Mouse (Mus musculus) embryonic facial prominence, embryonic 10.5 days (tissue): ENCODE measurements around the gene Col11a2. TPM values are rescaled to one million over a fixed set of nuclear protein-coding genes. Genes with fewer than 3 reads are reported as not detected.
"Not testable (repeated sequence)": the region's sequence is repeated elsewhere in the genome, so short reads cannot be mapped to it uniquely, and the experiment has no call there.

Experiments
- DNase-seq: peaks from one replicate; pipeline ENCODE4 v3.0.0-alpha.2; 2017; ENCODE audit warnings: low spot score
- H3K27ac ChIP-seq: fragments of 300-500 bp; sonication (generic); replicated peaks from 2 replicates; pipeline ENCODE4 v1.5.1; 2016; ENCODE audit warnings: mild to moderate bottlenecking
- H3K27me3 ChIP-seq: fragments of 300-500 bp; sonication (generic); replicated peaks from 2 replicates; pipeline ENCODE4 v1.6.1; 2016; ENCODE audit warnings: low read depth, mild to moderate bottlenecking; ENCODE audit not compliant: poor library complexity, severe bottlenecking
- H3K36me3 ChIP-seq: fragments of 300-500 bp; sonication (generic); replicated peaks from 2 replicates; pipeline ENCODE4 v1.6.1; 2016; ENCODE audit warnings: mild to moderate bottlenecking, moderate library complexity
- H3K4me1 ChIP-seq: fragments of 300-500 bp; sonication (generic); 2 replicates; pipeline ENCODE4 v1.6.1; 2016
- H3K4me3 ChIP-seq: fragments of 300-500 bp; sonication (generic); 2 replicates; pipeline ENCODE4 v1.5.1; 2016; ENCODE audit warnings: mild to moderate bottlenecking, moderate library complexity
- H3K9me3 ChIP-seq: fragments of 300-500 bp; sonication (generic); 2 replicates; pipeline ENCODE4 v1.6.1; 2016; ENCODE audit warnings: mild to moderate bottlenecking
- WGBS: fragments of 180-500 bp; shearing (Covaris S2); methylation state at CpG from one replicate; pipeline ENCODE4 v1.1.7; 2016; 5-methylcytosine and 5-hydroxymethylcytosine counted together
- polyA plus RNA-seq: library from polyadenylated mRNA; unstranded; fragments of >200 nt; fragmentation: Nextera tagmentation; extraction: Ambion mirVana; gene quantifications from 2 replicates; pipeline ENCODE4 v1.2.1, GENCODE M21; 2016

Gene Col11a2
- 1.0 and 1.2 TPM in 2 replicates for polyA plus RNA-seq

DNA sequence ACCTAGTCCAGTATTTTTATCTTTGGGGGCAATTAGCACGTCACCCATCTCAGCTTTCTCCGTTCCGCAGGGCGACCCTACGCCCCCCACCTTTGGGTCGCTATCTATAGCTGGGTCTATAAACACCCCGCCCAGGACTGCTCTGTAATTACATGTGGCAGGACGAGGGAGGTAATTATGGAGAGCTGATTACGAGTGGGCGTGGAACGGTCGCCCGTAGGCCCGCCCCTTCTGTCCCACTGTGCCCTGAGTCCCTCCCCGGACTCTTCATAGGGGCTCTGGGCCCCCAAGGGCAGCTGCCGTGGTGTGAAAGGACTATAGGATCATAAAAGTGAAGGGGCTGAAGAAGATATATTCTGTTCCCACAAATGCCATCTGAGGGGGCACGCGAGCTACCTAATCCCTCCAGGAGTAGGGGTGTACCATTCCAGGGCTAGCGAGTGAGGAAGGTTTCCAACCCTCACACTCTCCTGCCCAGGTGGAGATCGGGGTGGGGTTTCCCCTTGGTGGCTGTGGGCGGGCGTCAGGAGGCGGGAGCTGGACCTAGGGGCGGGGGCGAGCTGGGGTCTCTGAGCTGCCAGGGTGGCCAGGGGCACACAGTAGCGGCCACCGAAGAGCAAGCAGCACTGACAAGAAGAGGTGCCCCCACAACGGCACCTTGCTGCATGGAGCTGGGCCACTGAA lies at the start of gene Col11a2:
TSS of gene Col11a2 (plus strand) at position 560 of the 684 bp plus-strand sequence.
- WGBS, result 12% methylated on average over 28 of the region's 28 CpGs
- H3K4me1 ChIP-seq, result peaks cover 46% of the 10 kb centered on the region

DNA sequence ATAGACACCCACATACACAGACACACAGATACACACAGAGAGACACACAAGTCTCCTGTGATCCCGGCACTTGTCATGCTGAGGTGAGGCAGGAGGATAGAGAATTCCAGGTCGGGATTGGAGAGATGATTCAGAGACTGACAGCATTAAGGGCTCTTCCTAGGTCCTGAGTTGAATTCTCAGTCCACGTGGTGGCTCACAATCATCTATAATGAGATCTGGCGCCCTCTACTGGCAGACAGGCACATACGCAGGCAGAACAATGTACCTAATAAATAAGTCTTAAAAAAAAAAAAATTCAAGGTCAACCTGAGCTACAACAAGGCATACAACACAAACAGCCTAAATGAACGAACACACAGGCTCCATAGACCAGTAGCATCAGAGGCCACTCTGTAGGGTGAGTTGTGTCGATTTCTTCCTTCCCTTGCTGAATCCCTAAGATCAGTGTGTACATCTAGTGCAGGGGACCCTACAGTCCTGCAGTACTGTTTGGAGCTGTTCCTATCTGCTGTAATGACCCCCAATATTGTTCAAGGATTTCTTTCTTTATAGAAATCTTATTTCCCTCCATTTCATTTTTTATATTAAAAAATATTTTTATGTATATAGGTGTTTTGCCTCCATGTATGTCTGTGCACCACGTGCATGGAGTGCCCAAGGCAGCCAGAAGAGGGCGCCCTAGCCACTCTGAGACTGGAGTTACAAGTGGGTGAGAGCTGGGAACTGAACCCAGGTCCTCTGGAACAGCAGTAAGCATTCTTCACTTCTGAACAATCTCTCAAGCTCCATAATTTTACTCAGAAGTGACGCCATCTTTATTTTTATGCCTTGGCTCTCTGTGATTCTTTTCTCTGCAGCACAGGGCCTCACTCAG lies 47.2 kb upstream of the Col11a2 start:
- Histone ChIP-seq H3K36me3 (no peaks in the 10 kb centered on the region), H3K27ac (no peak overlapping the region), H3K4me1 (no peaks in the 10 kb centered on the region), H3K27me3 (peaks cover 16% of the 10 kb centered on the region), H3K9me3 (no peaks in the 10 kb centered on the region), H3K4me3 (no peak overlapping the region)
- peak; percentile 64 for DNase-seq
- WGBS, result 30% methylated on average over 10 of the region's 10 CpGs

More for the DNA sequence above, at the start of gene Col11a2:
- Histone ChIP-seq H3K36me3 (peaks cover 46% of the 10 kb centered on the region), H3K4me3 (peak within 1 kb of the TSS; percentile 46), H3K9me3 (no peaks in the 10 kb centered on the region), H3K27me3 (peaks cover 47% of the 10 kb centered on the region), H3K27ac (peak within 1 kb of the TSS; percentile 32; the same call in 1 of the 2 replicates)
- DNase-seq, result peak; percentile 40

DNA sequence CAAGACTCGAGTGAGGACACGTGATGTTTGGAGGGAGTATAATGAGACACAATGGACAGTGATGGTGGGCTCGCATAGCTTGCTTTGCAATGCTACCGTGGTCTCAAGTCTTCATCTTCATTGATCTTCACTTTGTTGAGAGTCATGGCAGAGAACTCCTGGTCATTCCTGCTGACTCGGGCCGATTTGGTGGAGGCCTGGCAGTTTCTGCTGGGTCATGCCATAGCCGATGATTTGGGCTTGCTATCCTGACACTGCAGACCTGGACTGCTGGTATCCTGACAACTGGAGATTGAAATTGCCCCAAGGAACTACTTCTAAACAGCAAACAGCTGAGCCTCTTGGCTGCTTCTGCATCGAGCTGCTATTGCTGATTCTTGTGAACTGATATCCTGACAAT lies 44.3 kb upstream of the Col11a2 start:
- DNase-seq, result no peak
- WGBS, result 89% methylated on average over 8 of the region's 8 CpGs
- Histone ChIP-seq H3K4me3 (no peak overlapping the region), H3K4me1 (peaks cover 9% of the 10 kb centered on the region), H3K27me3 (peaks cover 35% of the 10 kb centered on the region), H3K9me3 (no peaks in the 10 kb centered on the region), H3K27ac (no peak overlapping the region), H3K36me3 (no peaks in the 10 kb centered on the region)

DNA sequence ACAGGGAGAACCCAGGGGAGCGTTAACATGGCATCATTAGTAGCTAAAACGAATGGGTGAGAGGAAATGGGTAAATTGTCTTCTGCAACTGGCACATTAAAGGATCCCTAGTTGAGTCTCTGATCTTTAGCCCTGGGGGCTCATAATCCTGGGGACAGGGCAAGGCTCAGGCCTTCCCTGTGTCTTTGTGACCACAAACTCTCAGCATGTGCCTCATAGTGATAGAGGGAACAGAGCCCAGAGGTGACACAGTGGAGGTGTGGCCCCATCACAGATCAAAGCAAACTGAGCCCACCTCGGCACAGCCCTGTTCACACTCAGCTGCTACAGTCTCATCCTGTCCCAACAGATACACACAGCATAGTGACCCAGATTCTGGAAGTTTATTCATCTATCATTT lies 43.6 kb upstream of the Col11a2 start:
- Histone ChIP-seq H3K9me3 (no peaks in the 10 kb centered on the region), H3K27ac (no peak overlapping the region), H3K4me1 (peaks cover 13% of the 10 kb centered on the region), H3K27me3 (peaks cover 40% of the 10 kb centered on the region), H3K36me3 (no peaks in the 10 kb centered on the region), H3K4me3 (no peak overlapping the region)
- no peak for DNase-seq
- WGBS, result 69% methylated on average over 3 of the region's 3 CpGs

DNA sequence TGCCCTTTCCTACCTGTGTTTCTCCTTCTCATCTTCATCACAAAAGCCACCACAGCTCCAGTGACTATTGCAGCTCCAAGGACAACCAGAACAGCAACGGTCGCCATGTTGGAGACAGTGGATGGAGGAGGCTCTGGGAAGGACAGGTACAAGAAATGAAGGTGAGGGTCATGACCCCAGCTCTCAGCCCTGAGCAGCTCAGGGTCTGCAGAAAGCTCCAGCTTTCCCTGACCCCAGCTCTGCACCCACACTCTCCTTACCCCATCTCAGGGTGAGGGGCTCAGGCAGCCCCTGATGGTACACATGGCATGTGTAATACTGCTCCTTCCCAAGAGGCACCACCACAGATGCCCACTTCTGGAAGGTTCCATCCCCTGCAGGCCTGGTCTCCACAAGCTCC lies 42.2 kb upstream of the Col11a2 start:
- WGBS, result 89% methylated on average over 2 of the region's 2 CpGs
- Histone ChIP-seq H3K4me1 (peaks cover 13% of the 10 kb centered on the region), H3K27me3 (peaks cover 54% of the 10 kb centered on the region)
- DNase-seq, H3K4me3 ChIP-seq, H3K36me3 ChIP-seq, H3K9me3 ChIP-seq, H3K27ac ChIP-seq: not testable (repeated sequence)

DNA sequence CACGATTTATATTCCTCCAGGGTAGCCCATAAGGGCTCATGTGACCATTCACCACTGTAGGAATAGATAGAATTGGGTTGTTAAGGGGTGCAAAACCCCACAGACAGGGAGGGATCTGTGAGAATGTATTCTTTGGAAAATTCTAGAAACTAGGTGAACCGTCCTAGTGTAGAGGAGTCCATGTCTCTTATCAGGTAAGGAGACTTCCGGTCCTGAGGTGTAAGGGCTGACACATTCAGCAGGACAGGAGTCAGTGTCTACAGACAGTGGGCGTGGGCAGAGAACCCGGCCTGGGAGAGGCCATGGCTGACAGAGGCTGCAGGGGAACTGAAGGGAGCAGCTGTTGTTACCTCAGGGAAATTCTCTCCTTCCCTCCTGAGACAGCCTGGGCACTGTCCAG lies 40.5 kb upstream of the Col11a2 start:
- H3K9me3 ChIP-seq, H3K36me3 ChIP-seq, H3K27ac ChIP-seq, DNase-seq, H3K4me3 ChIP-seq: not testable (repeated sequence)
- peaks cover 61% of the 10 kb centered on the region for H3K27me3 ChIP-seq
- peaks cover 13% of the 10 kb centered on the region for H3K4me1 ChIP-seq
- 52% methylated on average over 5 of the region's 5 CpGs for WGBS

DNA sequence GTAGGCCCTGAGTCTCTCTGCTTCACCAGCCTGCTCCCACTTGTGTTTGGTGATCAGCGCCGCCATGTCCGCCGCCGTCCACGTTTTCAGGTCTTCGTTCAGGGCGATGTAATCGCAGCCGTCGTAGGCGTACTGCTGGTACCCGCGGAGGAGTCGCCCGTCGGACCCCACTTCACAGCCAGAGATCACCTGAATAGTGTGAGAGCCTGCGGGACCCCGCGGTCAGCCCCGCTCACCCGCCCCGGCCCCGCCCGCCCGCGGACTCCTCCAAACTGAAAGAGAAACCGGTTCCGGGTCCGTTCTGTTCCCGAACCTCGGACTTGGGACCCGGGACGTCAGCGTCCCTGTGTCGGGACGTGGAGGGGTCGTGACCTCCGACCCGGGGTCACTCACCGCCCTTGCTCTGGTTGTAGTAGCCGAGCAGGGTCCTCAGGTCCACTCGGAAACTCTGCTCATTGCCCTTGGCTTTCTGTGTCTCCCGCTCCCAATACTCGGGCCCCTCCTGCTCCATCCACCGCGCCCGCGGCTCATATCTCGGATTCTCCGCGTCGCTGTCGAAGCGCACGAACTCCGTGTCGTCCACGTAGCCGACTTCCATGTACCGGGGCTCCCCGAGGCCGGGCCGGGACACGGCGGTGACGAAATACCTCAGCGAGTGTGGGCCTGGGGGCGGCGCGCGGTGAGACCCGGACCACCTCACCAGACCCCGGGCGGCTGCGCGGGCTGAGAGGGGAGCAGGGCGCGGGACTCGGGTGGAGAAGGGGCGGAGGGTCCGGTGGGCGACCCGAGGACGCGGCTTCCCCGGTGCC lies 39.7 kb upstream of the Col11a2 start:
- peak; percentile 23 for DNase-seq
- H3K27me3 ChIP-seq, result peaks cover 61% of the 10 kb centered on the region
- H3K4me3 ChIP-seq, result peak overlapping the region; percentile 68
- 3% methylated on average over 87 of the region's 87 CpGs for WGBS
- H3K27ac ChIP-seq, result no peak overlapping the region; the same call in 1 of the 2 replicates
- no peaks in the 10 kb centered on the region for H3K9me3 ChIP-seq
- H3K4me1 ChIP-seq, result peaks cover 13% of the 10 kb centered on the region
- no peaks in the 10 kb centered on the region for H3K36me3 ChIP-seq

DNA sequence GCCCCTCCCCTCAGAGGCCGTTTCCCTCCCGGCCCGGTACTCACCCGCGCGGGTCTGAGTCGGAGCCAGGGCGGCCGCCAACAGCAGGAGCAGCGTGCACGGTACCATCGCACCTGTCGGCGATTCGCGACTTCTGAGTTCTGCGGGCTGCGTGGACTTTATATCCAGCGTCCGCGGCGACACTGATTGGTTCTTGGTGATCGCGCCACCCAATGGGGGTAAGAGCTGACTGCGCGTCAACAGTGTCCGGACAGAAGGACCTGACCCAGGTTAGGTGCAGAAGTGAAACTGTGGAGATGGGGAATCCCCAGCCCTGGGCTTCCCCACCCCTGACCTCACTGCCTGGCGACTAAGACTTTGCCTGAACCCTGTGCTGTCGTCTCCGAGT lies 39.1 kb upstream of the Col11a2 start, which contains the start of gene H2-K1:
TSS of gene H2-K1 (minus strand) at position 198 of the 388 bp plus-strand sequence.
- H3K9me3 ChIP-seq, result no peaks in the 10 kb centered on the region
- peaks cover 61% of the 10 kb centered on the region for H3K27me3 ChIP-seq
- peak; percentile 75 for DNase-seq
- peak within 1 kb of the TSS; percentile 68 for H3K4me3 ChIP-seq
- H3K4me1 ChIP-seq, result peaks cover 13% of the 10 kb centered on the region
- no peak within 1 kb of the TSS; the same call in 1 of the 2 replicates for H3K27ac ChIP-seq
- no peaks in the 10 kb centered on the region for H3K36me3 ChIP-seq
- 1% methylated on average over 30 of the region's 30 CpGs for WGBS

DNA sequence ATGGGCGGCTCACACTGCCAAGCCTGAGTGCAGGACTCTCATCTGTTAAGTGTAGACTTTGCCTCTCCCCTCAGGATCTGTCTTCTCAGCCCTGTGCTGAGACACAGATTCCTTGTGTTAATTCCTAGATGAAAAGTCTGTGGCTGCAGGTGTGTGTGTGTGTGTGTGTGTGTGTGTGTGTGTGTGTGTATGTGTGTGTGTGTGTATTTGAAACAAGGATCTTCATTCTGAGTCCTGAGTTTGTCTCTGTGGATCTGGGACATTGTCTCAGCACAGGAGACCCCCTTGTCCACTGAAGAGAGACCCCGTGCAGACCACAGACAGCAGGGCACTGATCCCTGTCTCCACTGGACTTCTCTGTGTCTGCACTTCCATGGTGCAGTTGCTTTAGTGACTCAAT lies 38.4 kb upstream of the Col11a2 start:
- DNase-seq, H3K27ac ChIP-seq, H3K9me3 ChIP-seq, H3K36me3 ChIP-seq, H3K4me3 ChIP-seq: not testable (repeated sequence)
- Histone ChIP-seq H3K4me1 (peaks cover 13% of the 10 kb centered on the region), H3K27me3 (peaks cover 61% of the 10 kb centered on the region)
- 39% methylated on average over 2 of the region's 2 CpGs for WGBS

DNA sequence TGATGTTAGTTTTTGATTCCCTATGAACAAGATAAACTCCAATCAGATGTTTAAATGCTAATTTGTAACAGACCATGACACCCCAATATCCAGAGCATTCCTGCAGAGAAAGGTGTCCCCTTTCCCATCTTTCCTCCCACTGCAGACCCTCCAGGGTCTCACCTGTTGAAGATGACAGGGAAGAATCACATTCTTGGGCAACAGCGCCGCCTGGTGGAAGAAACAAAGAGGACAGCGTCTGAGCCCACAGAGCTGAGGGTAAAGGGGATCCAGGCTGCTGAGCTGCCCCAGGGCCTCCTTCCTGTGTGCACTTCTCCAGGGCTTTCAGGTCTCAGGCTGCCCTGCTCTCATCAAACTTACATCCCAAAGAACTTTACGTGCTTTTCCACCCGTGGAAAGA lies 35.8 kb upstream of the Col11a2 start:
- 7% methylated on average over 5 of the region's 5 CpGs for WGBS
- DNase-seq, result peak; percentile 71
- H3K27me3 ChIP-seq, result peaks cover 43% of the 10 kb centered on the region
- no peaks in the 10 kb centered on the region for H3K9me3 ChIP-seq
- H3K36me3 ChIP-seq, result no peaks in the 10 kb centered on the region
- H3K27ac ChIP-seq, result no peak overlapping the region
- peaks cover 13% of the 10 kb centered on the region for H3K4me1 ChIP-seq
- H3K4me3 ChIP-seq, result no peak overlapping the region

DNA sequence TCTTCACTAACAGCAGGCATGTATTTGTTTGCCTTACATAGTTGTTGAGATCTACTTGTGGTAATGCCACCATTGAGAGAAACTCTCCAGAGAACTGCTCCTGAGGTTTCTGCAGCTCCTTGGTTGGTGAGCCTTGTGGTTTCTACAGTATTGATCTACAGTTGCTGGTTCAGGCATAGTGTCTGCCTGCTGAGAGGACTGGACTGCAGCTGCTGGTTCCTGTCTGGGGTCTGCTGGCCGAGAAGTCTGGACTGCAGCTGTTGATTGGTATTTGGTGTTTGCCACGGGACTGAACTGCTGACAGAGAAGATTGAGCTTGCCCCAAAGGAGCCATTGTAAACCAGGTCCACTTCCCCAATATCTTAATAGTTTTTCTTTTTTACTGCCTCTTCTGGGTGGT lies 32.7 kb upstream of the Col11a2 start:
- 58% methylated on average over 2 of the region's 2 CpGs for WGBS
- H3K27ac ChIP-seq, result no peak overlapping the region
- no peaks in the 10 kb centered on the region for H3K4me1 ChIP-seq
- H3K4me3 ChIP-seq, result no peak overlapping the region
- H3K36me3 ChIP-seq, result no peaks in the 10 kb centered on the region
- no peak for DNase-seq
- H3K9me3 ChIP-seq, result no peaks in the 10 kb centered on the region
- H3K27me3 ChIP-seq, result peaks cover 11% of the 10 kb centered on the region

DNA sequence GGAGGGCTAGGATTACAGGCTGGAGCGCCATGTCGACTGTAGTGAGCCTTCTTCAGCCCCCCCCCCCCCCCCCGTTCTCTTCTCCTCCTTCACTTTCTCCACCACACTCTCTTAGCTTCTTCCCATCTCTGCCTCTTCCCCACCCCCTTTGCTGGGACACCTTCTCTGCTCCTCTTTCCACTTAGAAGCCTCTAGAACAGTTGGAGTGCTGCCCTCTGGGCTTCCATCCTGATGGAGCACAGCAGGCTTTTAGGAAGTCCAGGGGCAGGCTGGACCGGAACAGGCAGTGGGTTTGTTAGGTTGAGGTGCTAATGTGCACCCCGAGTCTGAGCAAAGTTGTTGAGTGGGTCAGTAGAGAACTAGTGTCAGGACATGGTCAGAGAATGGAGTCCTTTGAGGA lies 29.1 kb upstream of the Col11a2 start:
- no peaks in the 10 kb centered on the region for H3K4me1 ChIP-seq
- H3K9me3 ChIP-seq, result 0 out of 2 replicates have a peak, but pooled peaks cover 3% of the 10 kb centered on the region
- peaks cover 4% of the 10 kb centered on the region for H3K36me3 ChIP-seq
- no peak for DNase-seq
- WGBS, result 82% methylated on average over 5 of the region's 5 CpGs
- H3K27me3 ChIP-seq, result no peaks in the 10 kb centered on the region
- no peak overlapping the region for H3K27ac ChIP-seq
- no peak overlapping the region for H3K4me3 ChIP-seq
